Mouse (Mus musculus) gastrocnemius, postnatal 10 days (tissue): Measurements from ENCODE around the gene Zcchc4. TPM values are rescaled to one million over a fixed set of nuclear protein-coding genes. Genes with fewer than 3 reads are reported as not detected.
"Not testable (repeated sequence)": the region's sequence is repeated elsewhere in the genome, so short reads cannot be mapped to it uniquely, and the experiment has no call there.

Source experiments
- DNase-seq: peaks from one replicate; pipeline ENCODE4 v3.0.0; 2021; ENCODE audit warnings: mixed read lengths
- long read RNA-seq, 2 experiments: library from polyadenylated mRNA; stranded (forward); transcript quantifications; one replicate each; pipeline ENCODE4 v2.0.0; 2021
- total RNA-seq, 2 experiments: library from RNA; stranded (reverse); gene quantifications; 2 replicates each; pipeline ENCODE4 v1.2.3; 2021

The Zcchc4 gene
- total RNA-seq, result 1 to 10 TPM; 5.5 to 7.5 TPM
- long read RNA-seq, experiment 1, full-length matches to known transcripts, result 7 of 12 reads
- long read RNA-seq, experiment 1, partial matches to known transcripts, result 1 of 12 reads
- long read RNA-seq, experiment 1, other reads (novel, unspliced or antisense), result 4 of 12 reads
- long read RNA-seq, experiment 2, full-length matches to known transcripts, result 5 of 9 reads
- long read RNA-seq, experiment 2, partial matches to known transcripts, result 0 of 9 reads
- long read RNA-seq, experiment 2, other reads (novel, unspliced or antisense), result 4 of 9 reads

DNA sequence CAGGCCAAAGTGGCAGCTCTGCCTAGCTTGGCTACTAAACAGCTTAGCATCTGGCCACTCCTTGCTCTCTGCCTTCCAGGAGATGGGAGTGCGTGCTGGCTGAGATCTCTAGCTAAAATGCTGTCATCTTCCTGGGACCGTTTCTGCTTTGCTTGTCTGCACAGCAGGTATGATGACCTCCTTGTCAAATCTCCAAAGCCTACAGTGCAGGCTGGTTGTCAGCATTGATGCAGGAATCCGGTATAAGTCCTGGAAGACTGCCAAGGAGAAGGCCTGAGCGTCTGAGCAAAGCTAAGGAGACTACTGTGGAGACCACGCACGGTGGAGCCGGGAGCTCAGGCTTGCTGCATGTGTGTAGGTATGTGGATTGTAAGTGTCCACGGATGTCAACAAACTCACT, at the start of gene Zcchc4:
Gene Zcchc4 (plus strand): TSS at position 173 of the 400 bp plus-strand sequence.
- DNase-seq, result no peak

DNA sequence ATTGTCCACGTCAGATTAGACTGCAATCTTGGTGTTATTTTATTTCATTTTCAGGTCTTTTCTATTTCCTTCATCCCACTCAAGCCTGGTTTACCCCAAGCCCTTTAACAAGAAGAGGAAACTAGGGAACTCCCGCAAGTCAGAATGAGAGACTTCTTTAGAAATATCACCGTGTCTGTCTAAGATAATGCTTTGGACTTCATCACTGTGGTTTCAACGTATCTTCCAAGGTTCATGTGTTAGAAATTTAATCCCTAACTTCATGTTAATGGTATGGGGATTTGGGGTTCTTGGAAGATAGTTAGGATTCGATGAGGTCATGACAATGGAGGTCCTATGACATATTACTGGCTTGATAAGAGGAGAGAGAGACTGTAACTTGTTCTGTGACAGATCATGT, 47.5 kb upstream of the Zcchc4 start:
- no peak for DNase-seq

DNA sequence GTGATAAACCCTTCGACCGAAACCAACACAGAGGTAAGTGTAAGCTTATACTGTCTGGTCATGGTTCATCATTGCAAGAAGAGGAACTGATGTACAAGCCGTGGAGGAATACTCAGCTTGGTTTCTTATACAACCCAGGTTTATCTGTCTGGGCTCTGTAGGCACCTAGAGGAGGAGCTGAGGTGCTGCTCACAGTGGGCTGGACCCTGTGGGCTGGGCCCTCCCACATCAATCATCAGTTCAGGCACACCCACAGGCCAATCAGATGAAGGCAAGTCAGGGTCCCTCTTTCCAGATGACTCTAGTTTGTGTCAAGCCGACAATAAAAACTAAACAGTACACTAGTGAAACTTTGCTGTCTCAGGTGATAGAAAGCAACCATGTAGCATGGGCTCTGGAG, 42.4 kb upstream of the Zcchc4 start:
- DNase-seq, result no peak

DNA sequence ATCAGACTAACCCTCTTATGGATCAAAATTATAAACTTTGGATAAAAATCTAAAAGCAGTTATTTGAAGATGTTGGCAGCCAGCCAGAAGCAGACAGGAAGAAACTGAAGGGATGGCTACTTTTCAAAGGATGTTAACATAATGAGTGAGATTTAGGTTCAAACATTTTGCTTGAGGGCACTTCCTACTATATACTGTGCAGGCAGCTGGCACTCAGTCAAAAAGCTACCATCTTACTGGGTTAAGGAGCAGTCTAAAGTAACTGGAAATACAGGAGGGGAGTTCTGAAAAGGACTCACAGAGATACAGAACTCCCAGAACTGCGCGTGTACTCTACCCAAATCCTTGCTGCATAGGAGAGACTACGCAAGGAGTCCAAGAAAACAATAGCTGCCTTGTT, 39.2 kb upstream of the Zcchc4 start:
- no peak for DNase-seq

DNA sequence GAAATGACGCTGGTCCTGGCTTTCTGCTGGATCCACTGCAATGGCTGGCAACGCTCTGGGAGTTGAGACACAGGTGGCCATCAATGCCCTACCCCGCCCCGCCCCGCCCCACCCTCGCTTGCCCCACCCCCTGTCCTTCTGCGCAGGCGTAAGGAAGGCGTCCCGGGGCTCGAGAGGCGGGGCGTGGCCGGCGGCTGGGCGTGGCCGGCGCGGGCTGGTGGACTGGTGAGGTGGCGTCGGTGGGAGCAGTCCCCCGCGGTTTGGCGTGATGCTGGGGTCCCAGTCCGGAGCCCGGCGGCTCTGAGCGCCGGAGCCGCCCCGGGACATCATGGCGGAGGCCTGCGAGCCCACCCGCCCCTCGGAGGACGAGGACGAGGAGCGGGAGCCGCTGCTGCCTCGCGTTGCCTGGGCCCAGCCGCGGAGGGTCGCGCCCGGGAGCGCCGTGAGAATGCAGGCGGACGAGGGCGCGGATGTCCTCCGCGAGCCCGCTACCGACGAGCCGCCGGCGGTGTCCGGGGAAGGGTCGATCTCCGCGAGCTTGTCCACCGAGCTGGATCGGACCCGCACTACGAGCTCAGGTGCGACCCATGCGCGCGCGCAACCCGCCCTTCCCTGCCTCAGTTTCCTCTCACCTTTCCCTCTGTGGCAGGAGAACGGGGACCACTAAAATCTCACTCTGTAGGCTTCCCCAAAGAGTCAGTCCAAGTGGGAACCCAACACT, 33.7 kb upstream of the Zcchc4 start, which contains the start of gene Pi4k2b:
Gene Pi4k2b (plus strand): TSS at position 184 of the 721 bp plus-strand sequence.
- DNase-seq, result peak; percentile 87

DNA sequence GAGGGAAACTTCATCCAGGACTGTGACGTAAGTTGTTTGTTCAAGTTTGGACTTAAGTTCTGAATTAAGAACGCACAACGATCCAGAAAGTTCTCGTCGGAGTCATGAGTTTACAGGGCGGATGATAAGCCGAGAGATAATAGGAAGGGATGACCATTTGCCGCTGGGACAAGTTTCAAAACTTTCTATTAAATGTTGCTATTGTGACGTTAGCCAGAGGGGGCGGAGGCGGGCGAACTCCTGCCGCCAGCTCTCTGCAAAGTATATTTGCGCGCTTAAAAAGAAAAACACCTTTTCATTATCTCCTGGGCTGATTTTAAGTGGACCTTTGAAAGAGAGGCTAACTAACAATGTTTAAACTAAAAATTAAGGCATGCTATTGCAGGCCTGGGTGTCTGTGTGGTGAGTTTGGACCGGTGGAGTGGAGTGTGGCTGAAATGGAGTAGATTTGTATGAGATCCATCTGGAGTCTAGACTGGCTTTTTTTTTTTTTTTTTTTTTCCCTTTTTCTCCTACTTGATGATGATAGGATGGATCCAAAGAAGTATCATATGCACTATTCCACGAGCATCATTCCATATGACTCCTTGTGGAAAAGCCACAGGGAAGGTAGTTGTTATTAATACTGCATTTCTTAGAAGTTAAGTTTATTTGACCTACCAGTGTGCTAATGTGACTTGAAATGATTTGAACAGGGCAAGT, 32.9 kb upstream of the Zcchc4 start:
- DNase-seq, result peak; percentile 27

DNA sequence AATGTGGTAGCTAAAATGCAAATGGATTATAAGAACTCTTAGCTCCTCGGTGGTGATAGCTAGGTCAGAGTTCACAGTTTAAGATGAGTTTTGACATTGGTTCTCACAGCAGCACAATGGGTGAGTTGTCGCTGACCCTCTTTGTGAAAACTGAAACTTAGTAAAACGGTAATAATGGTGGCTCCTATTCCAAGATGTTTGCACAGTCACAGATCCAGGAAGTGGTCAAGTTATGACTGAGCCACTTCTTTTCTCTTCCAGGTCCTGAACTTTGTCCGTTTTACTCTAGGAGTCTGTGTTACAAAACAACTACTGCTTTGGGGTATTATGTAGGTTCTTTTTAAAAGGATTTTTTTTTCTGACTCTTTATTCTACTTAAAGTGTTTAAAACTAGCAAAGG, 32.0 kb upstream of the Zcchc4 start:
- no peak for DNase-seq

DNA sequence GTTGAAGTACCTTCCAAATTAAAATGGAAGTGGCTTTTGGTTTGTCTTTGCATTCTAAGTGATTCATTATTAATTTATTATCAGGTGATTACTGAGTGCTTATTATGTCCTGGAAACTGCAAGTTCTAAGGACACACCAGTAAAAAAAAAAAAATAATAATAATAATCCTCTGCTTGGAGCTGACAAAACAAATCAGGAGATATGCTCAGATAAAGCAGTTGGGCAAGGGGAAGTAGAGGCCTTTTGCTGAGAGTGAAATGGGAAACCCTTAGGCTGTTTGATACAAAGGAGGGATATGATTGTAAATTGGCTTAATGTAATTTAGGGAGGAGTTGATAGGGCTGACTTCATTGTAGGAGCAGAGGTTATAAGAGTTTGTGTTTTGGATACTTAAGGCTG, 28.3 kb upstream of the Zcchc4 start:
- DNase-seq, result no peak

DNA sequence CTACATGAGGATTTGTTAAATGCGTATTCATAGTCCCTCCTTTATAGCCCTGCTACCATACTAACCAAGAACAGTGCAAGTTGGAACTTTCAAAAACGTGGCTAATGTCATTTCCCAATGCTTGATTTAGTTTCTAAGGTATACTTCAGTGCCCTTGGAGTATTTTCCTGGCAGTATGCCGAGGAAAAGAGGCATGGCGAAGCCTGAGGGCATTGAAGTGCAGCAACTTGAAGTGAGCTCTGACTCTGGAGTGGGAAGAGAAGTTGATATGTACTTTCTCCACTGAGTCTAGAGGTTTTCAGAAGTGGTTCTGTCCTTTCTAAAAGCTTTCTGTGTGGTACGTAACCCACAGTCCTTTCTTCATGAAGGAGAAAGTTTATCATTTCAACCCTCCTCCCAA, 26.5 kb upstream of the Zcchc4 start:
- DNase-seq, result no peak

DNA sequence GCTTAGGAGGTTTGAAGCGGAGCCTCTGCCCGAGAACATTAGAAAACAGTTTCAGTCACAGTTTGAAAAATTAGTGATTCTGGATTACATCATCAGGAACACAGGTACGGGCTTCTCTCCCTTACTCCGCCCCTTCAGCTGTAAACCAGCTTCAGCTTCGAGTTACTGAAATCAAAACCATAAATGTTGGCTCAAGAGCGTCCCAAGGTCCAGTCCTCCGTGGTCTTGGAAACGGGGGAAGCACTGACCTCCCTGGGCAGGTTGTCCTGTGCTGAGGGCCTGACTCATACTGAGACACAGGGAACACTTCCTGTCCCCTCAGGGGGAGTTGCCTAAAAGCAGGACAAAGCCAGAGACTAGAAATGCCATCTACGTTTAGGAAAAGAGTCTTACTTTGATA, 22.1 kb upstream of the Zcchc4 start:
- no peak for DNase-seq

DNA sequence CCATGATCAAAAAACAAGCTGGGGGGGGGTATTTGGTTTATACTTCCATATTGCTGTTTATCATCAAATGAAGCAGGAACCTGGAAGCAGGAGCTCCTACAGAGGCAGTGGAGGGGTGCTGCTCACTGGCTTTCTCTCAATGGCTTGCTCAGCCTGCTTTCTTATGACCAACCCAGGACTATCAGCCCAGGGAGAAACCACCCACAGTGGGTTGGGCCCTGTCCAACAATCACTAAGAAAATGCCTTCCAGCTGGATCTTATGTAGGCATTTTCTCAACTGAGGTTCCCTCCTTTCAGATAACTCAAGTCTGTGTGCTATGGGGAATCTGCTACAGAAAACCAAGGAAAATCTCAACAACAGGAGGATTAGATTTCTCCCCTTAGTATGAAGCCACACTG, 21.0 kb upstream of the Zcchc4 start:
- no peak for DNase-seq

DNA sequence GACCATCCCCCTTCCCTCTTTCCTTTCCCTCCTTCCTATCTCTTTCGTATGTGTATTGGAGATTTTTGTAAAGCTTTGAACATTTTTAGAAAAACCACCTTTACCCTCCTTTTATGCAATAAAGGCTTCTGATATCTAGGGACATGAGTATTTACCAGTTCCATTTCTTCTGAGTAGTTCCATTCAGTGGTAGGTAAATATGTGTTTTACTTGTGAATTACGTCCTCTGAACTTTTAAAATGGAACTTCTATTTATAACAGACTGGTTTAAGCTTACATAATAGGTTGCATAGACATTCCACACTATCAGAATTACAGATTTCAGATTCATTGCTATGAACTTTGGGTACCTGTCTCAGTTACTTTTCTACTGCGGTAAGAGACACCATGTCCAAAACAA, 19.9 kb upstream of the Zcchc4 start:
- DNase-seq, result no peak

DNA sequence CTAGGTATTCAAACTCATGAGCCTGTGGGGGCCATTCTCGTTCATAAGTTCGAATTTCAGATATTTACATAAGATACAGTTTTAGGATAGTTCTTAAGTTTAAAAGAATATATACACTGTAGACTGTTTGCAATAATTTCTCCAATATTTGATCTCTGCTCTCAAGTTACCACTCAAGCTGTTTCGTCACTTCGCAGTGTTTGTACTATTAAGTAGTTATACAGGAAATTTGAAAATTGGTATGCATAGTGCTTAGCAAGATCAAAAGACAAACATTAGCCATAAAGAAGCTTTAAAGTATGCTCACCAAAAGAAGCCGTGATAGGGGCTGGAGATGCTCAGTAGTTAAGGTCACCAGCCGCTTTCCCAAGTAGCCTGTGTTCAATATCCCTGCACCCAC, 19.2 kb upstream of the Zcchc4 start:
- DNase-seq, result no peak

DNA sequence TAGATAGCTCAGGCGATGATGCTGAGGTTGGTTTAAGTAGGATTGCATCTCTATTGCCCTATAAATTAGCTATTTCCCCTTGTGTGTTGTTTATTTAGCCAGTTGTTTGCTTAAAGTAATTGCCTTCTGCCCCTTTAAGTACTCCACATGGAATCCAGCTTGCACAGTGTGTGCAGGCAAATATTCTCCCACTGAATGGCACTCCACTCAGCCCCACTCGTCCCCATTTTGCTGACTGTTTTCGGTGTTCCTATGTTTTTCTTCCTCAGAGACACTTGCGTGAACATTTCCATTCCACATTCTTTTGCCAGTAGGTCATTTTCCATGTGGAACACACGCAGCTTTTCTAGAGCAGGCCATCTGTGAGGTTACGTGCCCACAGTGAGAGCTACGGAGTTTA, 12.6 kb upstream of the Zcchc4 start:
- no peak for DNase-seq

DNA sequence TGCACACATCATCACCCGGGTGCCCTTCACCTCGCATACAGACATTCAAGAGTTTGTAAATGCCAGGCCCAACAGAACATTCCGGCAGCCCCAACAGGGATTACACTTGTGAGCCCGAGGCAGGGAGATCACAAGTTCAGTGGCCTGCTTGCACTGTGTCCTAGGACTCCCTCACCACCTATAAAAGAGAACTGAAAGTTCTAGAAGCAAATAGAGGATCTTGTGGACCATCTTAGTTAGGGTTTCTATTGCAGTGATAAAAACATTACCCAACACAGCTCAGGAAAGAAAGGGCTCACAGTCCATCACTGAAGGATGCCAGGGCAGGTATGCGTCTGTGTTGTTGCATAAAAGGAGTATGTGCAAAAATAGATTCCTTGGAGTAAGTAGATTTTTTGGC, 942 bp upstream of the Zcchc4 start:
- no peak for DNase-seq

DNA sequence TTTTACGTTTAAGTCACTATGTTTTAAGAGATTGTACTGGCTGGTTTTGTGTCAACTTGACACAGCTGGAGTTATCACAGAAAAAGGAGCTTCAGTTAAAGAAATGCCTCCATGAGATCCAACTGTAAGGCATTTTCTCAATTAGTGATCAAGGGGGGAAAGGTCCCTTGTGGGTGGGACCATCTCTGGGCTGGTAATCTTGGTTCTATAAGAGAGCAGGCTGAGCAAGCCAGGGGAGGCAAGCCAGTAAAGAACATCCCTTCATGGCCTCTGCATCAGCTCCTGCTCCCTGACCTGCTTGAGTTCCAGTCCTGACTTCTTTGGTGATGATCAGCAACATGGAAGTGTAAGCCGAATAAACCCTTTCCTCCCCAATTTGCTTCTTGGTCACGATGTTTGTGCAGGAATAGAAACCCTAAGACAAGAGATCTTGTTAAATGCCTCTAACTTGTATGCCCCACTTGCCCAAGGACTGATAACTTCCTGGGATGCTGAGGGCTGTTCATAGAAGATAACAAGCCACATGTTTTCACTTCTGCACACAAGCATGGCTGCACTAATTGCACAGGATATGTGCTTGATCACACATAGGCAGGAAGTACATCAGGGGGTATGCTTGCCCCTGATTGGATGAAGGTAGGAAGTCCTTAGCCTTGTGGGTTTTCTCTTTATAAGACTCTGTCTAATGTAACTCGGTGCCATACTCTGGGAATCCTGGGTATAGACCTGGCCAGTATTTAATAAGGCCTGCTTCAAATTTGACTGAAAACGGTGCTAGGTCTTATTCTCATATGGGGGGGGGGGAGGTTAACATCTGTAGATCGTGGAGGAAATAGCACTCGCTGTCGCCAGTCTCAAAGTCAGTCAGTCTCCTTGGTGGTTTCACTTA, 1.5 kb downstream of the Zcchc4 start:
- not testable (repeated sequence) for DNase-seq

DNA sequence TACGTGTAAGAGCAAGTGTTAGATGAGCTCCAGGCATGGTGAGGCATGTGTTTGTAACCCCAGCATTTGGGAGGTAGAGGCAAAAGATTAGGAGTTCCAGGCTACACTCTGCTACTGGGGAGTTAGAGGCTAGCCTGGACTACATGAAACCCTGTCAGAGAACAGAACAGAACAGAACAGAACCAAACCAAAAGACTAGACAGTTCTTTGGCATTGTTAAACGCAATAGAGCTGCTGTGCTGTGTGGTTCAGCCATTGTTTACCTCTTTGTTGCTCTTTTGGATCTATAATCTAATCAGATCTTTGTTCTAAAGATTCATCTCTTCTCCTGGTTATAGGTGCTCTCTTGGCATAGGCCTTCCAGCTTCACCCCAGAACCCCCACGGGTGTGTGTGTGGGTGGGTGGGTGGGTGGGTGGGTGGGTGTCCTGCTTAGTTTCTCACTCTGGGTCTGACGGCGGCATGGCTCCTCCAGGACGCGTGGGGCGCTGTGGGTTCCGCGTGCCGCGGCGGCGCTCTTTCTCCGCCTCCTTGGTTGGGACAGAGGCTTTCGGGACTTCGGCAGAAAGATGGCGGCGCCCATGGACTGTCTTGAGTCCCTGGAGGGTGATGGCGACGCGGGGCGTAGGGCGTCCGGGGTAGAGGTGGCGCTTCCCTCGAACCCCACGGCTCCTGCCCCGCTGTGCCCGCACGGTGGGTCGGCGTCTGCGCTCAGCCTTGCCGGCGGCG, 7.5 kb downstream of the Zcchc4 start:
- DNase-seq, result peak; percentile 84

DNA sequence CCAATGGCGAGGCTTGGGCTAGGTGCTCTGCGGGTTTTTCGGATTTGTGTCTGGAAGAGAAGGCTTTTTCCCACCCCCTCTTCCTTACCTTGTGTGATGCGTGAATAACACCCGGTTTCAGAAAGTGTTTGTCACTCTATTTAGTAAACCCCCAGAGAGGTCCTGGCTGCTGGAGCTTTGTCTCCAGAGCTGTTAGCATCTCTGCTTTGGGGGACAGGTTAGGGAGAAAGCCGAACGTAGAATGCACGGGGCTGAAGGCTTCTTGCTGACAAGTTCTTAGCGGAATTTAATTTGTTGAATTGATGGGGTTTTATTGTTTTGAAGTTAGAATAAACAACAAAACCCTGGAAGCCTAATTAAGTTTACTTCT, 8.0 kb downstream of the Zcchc4 start:
- DNase-seq, result no peak

DNA sequence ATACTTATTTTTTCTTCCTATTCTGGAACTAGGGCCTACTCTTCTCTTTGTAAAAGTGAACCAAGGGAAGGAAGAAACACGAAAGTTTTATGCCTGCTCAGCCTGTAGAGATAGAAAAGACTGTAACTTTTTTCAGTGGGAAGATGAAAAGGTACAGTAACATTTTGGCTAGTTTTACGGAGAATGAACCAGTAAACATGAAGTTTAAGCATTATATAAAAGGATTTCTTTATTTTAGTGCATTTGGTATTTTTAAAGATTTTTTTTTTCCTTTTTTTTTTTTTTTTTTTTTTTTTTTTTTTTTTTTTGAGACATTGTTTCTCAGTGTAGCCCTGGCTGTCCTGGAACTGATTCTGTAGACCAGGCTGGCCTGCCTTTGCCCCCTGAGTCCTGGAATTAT, 8.7 kb downstream of the Zcchc4 start:
- no peak for DNase-seq

DNA sequence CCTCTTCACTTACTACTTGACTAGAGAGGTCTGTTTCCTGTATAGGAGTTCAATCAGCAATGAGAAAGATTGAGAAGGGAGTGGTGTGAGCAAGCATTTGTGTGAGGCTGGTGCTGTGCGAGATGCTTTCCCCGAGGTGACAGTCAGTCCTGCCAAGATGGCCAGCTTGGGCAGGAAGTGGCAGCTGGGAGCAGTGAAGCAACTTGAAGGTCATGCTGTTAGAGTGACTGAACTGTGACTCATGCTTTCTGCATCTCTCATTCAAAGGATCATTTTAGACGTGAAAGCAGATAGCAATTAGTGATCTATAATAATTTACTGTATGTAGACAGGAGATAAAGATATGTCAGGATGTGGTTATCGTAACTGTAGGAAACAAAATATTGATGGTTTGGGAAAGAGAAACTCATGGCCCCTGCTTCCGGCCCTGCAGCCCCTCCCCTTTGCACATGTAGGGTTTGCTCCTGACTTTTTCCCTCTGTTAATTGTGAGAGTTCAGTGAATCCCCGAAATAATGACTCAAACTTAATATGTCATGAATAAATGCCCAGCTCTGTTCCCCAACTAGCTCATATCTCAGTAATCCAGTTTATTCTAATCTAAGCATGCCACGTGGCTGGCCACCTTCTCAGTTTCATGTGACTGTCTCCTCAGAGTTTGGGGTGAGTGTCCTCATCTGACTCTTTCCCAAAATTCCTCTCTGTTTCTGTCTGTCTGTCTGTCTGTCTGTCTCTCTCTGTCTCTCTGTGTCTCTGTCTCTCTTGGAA, 11.5 kb downstream of the Zcchc4 start:
- DNase-seq, result no peak

DNA sequence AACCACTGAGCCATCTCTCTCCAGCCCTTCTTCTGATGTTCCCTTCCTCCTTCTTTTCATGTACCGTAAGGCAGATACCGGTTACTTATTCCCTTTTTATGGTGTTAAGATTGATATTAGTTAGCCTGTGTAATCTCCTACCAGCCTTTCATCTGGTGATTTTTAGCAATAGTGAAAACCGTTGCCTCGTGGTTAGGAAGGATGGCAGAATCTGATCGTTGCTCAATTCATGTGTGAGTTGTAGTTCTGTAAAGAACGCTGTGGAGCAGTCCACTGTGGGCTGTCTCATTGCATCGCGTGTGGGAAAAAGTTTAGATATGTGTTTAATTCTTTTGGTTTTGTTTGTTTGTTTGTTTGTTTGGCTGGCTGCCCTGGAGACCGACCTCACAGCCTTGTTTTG, 18.0 kb downstream of the Zcchc4 start:
- DNase-seq, result no peak
